Mouse (Mus musculus) lung, postnatal 14 days (tissue): ENCODE measurements around the gene Pde10a.

Experiments
- DNase-seq: peaks from one replicate; pipeline ENCODE4 v3.0.0; 2021

The Pde10a gene

DNA sequence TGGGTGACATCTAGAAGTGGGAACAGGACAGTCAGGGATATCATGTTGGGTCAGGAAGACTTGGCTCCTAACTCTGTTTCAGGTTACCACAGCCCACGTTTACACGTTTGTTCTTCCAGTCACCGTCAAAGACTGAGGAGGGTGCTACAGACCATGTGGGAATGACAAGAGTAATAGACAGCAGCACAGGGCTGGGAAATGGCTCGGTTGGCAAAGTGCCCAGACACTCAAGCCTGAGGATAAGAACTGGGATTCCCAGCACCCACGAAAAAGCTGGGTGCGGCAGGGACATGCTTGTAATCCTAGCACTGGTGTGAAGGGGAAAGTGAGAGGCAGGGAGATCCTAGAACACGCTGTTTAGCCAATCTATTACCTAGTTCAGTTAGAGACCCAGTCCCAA is 322.4 kb downstream of the Pde10a start:
- peak; percentile 27 for DNase-seq

DNA sequence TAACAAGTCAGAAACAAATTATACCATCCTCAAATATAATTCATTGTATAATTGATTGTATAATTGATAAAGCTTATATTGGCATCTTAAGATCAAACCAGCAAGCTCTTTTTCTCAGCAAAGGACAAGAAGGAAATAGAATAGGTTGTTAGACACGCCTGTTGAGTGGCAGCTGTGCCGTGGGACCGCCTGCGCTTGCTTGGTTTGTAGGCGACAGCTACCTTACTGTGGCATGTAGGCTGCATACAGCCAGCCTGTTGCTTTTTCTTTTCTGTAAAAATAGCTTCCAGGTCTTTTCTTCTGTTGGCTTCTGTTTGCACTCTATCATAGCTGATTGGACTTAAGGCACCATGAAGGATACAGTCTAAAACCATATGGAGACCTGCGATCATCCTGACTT is 326.7 kb downstream of the Pde10a start:
- DNase-seq, result no peak

DNA sequence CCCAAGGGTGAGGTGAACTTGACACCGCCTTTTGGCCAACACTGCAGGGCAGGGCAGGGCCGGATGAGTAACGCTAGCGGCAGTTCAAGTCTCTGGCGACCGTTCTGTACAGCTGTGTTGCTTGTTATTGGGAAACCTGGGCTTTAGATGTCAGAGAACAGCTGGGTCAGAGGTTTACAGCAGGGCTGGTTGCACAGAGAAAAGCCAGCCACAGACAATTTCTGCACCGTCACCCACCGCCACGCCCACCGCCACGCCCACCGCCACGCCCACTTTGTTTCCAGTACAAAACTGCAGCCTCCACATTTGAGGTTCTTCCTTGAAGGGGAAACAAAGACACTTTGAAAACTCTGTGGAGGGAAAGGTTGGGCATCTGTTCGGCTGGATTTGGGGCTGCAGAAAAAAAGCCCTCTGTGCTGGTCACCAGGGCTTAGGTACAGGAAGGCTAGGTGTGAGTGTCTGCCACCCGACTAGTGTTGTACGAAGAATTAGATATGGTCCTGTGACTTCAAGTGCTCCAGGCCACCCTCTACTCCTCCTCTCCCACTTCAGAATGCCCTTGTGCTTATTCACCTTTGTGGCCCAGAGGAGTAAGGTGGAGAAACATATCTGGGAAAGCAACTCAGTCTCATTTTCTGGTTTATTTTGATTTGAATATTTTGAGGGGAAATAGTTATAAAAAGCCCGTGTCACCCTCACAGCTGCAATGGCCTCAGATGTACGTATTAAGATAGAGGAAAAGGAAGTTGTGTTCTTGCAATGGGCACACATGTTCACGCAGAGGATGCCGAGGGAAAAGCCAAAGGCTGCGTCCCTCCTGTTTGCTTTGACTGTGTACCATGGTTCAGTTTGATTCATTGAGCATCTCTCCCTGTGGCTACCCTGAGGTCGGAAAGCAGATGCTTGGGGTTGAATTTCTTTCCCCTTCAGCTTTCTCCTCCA is 331.5 kb downstream of the Pde10a start:
- peak; percentile 72 for DNase-seq

DNA sequence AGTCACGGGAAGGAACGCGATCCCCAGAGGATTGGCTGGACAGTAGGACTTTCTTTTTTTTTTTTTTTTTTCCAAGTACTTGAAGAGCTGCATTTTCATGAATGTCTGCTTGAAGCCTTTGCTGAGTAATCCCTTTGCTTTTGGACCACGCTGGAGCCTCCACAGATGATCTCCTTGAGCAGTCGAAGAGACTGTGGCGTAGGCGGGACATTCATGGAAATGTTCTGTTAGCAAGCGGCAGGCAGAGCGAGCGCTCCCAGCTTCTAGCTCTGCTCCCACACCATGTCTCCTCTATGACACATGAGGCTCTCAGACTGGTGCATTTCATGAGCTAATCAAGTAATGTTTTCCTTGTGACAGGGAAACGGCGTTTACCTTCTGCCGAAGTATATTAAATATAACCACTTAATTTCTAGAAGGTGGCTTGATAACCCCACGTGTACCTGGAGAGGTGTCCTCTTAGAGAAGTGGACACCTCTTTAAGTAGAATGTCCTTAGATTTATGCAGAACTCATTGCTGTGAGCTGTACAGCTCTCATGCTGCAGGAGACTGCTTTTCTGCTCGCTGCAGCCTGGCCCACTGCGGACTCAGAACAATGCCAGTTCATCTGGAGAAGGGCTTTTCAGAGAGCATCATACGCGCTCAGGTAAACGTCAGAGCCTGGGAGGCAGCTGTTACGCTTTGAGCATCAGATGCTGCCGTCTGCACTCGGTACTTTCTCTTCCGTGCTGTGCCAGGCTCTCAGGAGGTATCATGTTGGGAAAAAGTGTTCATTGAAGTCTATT is 333.7 kb downstream of the Pde10a start:
- DNase-seq, result no peak

- no peak for DNase-seq
These were observed 334.3 kb downstream of the Pde10a start for GRCm38 (mm10) chr17:8859489-8859888.

- DNase-seq, result peak; percentile 44
These were observed 339.7 kb downstream of the Pde10a start for GRCm38 (mm10) chr17:8864638-8865497.

GRCm38 (mm10) chr17:8867331-8868237 is 342.4 kb downstream of the Pde10a start:
- DNase-seq, result no peak

GRCm38 (mm10) chr17:8869287-8869686 is 344.1 kb downstream of the Pde10a start:
- no peak for DNase-seq

GRCm38 (mm10) chr17:8870848-8871247 is 345.7 kb downstream of the Pde10a start:
- DNase-seq, result no peak

DNA sequence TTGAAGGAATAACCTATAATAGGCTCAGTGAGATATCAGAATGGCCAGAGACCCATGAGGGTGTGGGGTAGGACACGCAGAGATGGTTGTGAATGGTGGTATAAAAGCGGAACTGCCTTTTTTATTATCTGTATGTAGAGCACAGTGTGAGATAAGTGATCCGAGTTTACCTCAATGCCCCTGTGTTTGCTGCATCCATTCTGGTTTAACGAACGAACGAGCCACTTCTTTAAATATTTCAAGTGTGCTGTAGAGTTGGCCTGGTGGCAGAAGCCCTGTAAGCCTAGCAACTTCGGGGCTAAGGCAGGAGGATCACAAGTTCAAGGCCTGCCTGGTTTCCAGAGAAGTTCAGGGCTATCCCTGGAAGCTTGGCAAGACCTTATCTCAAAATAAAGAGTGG is 346.2 kb downstream of the Pde10a start:
- no peak for DNase-seq

- DNase-seq, result peak; percentile 27
These were observed 346.9 kb downstream of the Pde10a start for GRCm38 (mm10) chr17:8871997-8872593.

GRCm38 (mm10) chr17:8872611-8873010 is 347.4 kb downstream of the Pde10a start:
- no peak for DNase-seq

DNA sequence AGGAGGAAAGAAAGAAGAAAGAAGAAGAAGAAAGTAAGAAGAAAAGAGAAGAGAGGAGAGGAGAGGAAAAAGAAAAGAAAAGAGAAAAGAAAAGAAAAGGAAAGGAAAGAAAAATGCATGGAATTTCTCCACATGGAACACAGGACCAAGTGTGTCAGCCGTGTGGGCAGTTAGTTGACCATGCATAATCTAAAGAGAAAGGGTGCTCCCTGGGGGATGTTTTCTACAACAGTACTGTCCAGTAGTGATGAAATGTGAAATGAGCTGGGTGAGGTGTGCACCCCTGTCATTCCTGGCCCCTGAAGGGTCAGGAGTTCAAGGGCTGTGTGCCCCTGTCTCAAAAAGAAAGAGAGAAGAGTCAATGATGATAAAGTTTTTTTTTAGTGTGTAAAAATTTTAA is 352.9 kb downstream of the Pde10a start:
- DNase-seq, result no peak

DNA sequence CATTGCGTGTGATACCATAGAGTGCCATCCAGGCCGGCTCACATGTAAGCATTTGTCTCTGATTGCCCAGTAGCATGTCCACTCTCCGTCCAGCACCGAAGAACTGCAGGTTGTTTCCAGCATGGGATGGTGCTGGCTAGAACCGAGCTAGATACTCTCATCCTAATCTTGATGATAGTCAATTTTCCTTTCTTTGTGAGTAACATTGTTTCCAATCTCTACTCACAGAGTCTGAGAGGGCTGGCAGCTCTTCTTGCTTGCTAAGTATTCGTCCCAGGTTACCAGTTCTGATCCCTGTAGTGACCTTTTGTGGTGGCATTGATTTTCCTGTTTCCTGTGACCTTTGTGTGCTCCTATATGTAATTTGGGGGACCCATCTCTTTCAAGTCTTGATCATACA is 356.5 kb downstream of the Pde10a start:
- no peak for DNase-seq

- DNase-seq, result no peak
These were observed 359.5 kb downstream of the Pde10a start for GRCm38 (mm10) chr17:8884691-8885090.

DNA sequence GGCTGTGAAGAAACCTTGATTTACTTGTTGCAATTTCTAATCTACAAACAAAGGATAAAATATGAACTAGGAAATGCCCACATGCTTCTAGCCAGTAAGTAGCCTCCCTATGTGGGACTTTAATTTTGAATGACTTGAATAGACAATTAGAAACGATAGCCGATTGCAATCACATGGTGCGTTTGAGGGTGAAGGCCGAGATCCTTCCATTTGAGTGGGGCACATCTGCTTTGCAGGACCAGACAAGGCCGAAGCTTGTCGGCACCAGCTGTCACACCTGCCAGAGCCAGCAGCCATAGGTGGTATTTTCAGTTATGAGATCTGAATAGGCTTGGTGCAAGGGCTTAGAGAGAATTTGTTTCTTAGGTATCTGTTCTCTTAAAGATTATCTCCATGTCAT is 360.7 kb downstream of the Pde10a start:
- no peak for DNase-seq

- DNase-seq, result no peak
These were observed 362.9 kb downstream of the Pde10a start for GRCm38 (mm10) chr17:8888105-8888504.

DNA sequence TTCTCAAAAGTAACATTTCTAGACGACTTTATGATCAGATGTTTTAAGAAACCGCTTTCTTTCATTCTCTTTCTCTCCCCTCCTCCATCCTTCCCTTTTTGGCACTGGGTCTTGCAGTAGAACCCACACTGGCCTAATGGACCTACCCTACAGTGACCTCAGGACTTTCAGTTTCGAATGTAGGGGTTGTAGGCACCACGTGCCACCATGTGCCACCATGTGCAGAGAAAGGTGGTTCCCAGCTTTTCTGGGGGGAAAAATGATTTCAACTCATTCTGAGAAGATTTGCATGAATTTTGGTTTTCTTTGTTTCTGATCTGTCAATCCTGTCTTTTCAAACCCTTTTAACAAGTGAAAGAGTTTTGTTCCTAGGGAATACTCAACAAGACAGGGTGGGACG is 363.5 kb downstream of the Pde10a start:
- DNase-seq, result no peak

DNA sequence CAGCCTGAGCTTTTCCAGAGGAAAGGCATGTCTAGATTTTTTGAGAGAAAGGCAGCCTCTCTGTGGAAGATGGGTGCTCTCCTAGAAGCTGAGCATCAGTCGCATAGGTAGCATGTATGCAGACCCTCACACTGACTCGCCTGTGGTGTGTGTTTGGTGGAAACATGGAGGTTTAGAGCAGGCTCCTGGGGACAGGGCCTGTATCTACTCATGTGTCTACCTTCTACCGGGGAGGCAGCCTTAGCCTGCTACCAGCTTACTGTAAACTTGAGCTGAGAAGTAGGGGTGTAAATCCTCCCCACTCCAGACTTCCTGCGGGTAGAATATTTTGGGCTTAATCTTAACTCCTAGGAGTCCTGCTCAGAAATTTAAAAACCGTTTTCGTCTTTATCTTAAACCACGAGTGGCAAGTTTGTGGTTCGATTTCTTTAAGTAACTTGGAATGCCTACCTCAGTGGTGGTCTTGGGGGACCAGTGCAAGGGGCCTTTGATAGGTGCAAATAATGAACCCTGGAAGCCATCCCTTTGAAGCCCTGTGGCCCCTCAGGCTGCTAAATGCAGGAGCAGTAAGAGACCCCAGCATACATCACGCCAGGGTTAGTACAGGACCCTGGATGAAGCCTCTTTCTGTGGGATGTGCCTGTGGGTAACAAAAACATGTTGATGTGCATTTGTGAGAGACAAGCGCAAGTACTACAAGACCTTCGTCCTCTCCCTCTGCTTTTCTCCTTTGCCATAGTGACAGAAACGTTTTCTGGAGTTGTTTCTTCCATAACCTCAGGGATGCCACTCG is 367.2 kb downstream of the Pde10a start:
- no peak for DNase-seq

DNA sequence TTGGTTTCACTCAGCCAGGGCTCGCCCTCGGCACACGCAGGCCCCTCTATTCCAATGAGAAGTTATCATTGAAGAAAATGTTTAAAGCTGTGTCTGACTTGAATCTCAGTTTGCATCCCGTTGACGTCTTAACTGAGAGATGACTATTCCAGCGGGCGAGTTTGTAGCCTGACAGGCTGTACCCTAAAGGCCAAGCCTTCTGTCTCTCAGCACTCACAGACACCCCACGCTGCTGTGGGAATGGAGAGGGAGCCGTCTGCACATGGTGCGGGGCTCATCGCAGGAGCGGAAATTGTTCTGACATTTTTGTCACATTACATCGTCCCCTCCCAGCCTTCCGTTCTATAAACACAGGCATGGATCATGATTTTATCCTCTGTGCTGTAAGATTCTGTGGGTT is 370.8 kb downstream of the Pde10a start:
- peak; percentile 21 for DNase-seq

- DNase-seq, result no peak
These were observed 372.6 kb downstream of the Pde10a start for GRCm38 (mm10) chr17:8897749-8898148.
